Mouse (Mus musculus) heart, adult 2 months (tissue): Measurements from ENCODE around the gene Rpl31.

Experiments
- CTCF ChIP-seq: fragments of 200-600 bp; IDR thresholded peaks from 2 replicates; pipeline ENCODE4 v1.8.1; 2022; ENCODE audit warnings: antibody characterized with exemption, mild to moderate bottlenecking, moderate library complexity
- EP300 ChIP-seq: fragments of 200-500 bp; IDR thresholded peaks from 2 replicates; pipeline ENCODE4 v1.6.1; 2011; ENCODE audit warnings: low read depth, low read length, control low read depth; ENCODE audit not compliant: insufficient read depth
- POLR2A ChIP-seq: fragments of 200-500 bp; IDR thresholded peaks from 2 replicates; pipeline ENCODE4 v1.6.1; 2011; ENCODE audit warnings: mild to moderate bottlenecking, low read depth, low read length, control low read depth; ENCODE audit not compliant: insufficient read depth

- TF ChIP-seq POLR2A = no peak
- TF ChIP-seq CTCF = no peak
- TF ChIP-seq EP300 = no peak
Observed at GRCm38 (mm10) chr1:39408123-39408522, 40.5 kb downstream of the Rpl31 start.
